Mouse (Mus musculus) 416B (cell line): ENCODE results near the gene Ahsg.

Source experiments
- DNase-seq: peaks from one replicate; pipeline ENCODE4 v3.0.0; 2011; ENCODE audit warnings: low read depth

Ahsg gene

DNA sequence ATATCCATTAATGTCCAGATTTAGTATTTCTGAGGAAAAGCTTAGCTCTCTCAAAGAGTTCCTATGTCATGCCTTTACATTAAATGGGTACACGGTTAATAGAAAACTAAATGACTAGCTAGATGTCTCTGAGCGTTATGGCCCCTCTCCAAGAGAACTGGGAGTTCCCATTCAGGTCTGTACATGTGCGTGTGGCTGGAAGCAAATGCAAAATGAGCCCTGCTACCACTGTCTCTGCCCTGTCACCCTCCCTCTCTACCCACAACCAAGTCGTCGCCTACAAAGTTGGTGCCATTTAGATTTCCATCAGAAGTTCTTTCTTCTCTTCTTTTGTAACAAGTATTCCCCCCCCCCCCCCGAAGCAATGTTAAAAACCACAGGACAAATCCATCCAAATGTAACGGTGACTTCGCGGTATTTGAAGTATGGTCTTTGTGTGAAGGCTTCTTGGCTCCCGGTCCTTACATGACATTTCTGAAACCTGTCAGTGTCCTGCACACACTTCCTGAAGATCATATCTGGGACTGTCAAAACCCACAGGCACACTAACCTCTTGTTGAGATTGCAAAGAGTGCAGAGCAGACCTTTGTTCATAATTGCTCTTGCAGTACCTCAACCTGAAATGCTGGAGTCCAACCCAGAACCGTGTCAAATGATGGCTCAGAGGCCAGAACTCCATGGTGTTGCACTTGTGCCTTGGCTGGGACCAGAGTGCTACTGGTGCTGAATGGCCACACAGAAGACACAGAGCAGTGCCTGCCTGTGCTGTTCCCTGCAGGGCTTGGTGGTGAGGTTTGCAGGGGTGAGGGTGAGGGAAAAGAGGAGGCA is at the start of gene Ahsg:
TSS of gene Ahsg (plus strand) at position 595 of the 828 bp plus-strand sequence.
- DNase-seq: peak; percentile 78

DNA sequence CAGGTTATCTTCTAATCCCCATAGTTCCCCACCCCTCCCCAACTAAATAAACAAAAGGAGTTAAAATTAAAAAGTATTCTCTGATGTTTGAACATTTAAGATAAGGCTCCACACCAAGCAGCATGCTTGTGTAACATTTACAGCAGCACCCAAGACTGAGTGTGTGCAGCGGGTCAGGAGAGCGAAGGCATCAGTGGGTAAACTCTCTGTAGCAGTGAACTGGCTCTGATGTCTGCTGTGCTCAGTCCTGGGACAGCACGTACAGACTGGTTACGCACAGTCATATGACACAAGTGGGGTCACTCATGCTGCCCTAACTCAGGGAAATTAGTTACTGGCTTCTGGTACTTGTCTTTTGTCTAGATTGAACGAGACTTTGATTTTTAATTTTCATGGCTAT is 48.2 kb upstream of the Ahsg start:
- no peak for DNase-seq

DNA sequence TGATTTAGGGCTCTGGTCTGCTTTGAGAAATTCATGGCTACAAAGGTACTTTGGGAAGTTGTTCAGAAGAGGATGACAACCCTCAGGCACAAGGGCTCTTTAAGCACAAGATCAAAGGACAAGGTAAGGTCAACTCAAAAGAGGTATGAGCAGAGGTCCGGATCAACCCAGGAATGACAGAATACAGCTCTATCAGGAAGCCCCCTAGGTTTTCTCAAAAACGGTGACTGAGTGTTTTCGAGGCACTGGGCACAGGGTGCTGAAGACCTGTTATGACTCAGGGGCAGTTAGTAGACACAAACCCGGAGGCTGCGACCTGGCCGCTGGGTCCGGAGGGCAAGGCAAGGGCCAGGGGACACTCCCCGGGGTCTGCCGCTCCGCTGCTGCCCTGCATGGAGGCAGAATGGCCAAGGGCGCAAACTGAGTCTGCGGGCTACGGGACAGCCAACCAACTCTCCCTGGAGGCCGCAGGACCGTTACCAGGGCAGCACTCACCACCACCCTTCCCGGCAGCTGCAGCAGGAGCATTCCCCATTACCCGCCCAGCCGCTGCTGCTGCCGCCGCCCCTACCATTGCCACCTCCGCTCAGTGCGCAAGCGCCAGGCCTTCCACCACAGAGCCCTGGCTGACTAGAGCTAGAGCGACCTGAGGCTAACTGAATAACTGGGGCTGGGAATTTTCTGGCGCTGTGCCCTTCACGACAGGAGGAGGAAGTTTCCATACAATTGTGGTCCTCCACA is 46.8 kb upstream of the Ahsg start:
- no peak for DNase-seq

DNA sequence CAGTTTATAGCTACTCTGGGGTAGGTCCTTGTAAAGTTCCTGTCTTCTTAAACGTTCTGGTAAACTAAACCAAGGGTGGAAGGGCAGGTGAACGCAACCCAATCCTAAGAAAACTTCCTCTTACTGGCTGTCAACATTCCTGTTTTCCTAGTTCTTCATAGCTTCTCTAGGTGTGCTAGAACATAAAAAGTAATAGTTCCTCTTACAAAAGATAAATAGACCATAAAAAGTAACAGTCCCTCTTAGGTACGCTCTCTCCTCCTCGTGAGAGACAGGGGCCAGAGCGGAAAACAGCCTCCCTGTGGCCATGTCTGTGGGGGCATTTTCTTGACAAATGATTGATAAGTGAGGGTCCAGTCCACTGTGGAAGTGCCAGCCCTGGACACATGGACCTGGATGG is 46.2 kb upstream of the Ahsg start:
- no peak for DNase-seq

DNA sequence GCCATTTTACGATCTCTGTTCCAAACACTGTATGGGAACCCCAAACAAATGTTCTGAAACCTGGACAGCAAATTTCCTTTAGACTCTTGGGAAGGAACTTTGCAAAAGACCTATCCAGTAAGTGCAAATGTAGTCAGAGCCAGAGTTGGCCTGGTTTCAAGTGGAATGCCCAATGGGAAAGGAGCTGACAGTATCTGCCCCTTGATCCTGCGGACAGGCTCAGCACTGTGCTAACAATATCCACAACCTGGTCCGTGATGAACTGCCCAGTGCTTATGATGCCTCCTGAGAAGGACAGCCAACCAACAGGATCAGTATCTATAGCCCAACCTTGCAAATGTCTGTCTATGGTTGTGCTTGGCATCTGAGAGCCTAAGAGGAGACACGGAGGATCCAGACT is 45.6 kb upstream of the Ahsg start:
- DNase-seq: no peak

DNA sequence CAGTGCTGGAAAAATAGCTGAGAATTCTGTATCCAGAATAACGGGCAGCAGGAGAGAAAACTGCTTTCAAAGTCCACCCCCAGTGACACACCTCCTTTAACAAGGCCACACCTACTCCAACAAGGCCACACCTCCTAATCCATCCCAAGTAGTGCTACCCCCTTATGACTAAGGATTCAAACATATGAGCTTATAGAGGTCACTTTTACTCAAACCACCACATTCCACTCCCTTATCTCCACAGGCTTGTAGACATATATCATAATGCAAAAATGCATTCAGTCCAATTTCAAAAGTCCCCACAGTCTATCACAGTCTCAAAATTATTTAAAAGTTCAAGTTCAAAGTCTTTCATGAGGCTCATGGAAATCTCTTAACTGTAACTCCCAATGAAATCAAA is 43.4 kb upstream of the Ahsg start:
- DNase-seq: no peak

DNA sequence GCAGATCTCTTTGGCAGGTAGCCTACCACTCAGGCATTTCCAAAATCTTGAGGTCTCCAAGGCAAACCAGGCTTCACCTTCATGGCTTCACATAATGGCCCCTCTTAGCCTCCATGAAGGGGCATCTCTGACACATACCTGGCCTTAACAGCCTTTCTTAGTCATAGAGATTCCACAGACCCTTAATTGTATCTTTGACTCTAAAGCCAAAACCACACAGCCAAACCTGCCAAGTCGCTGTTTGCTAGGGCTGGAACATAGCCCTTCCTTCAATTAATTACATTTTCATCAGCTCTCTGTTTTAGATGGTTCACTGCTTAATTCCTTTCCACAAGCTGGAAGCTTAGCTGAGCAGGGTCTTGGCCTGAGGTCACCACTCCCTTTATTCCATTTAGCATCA is 42.7 kb upstream of the Ahsg start:
- DNase-seq: no peak

DNA sequence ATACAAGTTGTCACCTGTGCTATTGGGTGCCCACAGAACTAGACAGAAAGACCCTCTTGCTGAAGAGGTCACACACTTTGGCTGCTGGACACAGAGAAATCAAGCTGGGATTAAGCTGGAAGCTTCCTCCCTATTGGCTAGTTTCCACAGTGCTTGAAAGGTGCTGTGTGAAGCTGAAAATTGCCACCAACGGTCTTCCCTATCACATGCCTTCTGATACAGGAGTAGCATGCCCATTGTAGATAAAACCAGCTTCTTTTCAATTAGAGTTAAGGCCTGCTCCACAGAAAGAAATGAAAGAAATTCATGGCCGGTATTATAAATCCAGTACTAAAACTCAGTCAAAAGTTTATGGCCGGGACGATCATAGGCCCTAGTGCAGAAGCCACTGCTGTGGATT is 38.4 kb upstream of the Ahsg start:
- DNase-seq: no peak

DNA sequence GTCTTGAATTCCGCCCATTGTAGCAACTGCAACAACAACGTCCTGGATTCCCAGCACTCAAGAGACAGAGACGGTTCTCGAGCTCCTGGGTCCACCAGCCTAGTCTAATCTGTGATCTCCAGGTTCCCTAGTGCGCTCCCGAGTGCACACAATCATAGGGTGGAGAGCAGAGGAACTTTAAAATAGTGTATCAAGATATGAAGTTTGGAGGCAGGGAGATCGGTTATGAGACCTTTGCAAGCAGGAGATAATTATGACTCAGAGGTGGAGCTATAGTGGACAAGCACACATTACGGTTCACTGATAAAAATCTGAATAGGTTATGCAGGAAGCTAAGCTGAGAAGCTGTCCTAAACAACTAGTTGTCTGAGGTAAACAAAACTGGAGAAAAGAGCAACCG is 34.3 kb upstream of the Ahsg start:
- DNase-seq: peak; percentile 65

DNA sequence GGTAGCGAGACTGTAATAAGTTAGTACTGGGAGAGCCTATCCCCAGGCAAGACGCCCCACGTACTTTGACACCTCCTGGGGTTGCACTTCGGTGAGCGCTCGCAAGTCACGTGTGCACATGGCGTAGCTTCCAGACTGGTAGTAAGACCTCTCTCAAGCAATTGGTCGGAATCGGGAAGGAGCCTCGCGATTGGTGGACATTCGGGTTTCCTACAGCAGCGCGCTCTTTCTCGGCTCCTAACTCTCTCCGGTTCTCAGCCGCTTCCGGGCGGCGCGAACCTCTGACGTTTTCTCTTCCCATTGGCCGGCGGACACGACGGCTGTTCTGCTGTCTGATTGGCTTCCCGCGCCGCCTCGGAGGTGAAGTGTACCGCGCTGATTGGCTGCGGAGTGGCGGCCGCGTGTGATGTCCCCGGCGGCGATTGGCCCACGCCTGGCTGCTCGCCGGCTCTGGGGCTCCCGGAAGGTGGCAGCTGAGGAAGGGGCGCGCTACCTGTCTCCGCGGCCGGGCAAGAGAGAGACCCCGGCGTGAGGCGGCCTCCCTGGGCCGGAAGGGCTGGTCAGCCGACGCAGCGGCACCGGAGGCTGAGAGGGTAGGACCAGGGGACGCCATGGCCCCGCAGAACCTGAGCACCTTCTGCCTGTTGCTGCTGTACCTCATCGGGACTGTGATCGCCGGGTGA is 33.5 kb upstream of the Ahsg start, which contains the start of the genes Tbccd1 and Dnajb11:
TSS of gene Tbccd1 (minus strand) at position 239 of the 683 bp plus-strand sequence.
TSS of gene Dnajb11 (plus strand) at position 415 of the 683 bp plus-strand sequence.
- peak; percentile 99 for DNase-seq

DNA sequence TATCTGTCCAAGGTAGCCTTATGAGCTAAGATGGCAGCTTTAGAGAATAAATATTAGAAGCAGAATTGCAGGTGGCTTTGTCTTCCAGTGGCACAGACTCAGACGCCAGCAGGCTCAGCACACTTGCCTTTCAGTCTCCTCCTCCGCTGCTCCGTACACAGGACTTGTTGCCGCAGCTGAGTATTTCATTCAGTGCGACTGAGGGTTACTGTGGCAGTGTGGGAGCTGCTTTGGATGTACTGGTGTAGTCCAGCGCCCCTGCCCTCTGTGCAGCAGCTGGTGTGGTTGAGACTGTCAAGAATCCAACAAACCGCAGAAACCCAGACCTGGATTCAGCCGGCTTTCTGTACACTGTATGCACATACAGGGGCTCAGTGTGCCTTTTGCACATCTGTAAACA is 18.7 kb upstream of the Ahsg start:
- DNase-seq: no peak

DNA sequence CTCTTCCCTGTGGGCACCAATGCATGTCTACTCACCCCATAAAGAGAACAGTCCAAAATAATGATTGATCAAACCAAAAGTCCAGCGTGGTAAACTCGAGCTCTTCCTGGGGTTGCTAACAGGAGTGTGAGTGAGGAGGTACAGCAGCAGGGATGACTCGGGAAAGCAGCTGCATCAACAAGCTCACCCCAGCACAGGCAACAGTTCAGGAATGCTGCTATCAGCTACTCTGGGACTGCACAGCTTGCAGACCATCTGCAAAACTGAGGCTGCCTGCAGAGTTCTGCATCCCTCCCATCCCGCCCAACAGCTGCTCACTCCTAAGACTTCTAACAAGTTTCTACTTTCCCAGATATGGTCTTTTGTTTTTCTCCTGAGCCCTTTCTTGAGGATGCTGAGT is 17.7 kb upstream of the Ahsg start:
- DNase-seq: no peak

DNA sequence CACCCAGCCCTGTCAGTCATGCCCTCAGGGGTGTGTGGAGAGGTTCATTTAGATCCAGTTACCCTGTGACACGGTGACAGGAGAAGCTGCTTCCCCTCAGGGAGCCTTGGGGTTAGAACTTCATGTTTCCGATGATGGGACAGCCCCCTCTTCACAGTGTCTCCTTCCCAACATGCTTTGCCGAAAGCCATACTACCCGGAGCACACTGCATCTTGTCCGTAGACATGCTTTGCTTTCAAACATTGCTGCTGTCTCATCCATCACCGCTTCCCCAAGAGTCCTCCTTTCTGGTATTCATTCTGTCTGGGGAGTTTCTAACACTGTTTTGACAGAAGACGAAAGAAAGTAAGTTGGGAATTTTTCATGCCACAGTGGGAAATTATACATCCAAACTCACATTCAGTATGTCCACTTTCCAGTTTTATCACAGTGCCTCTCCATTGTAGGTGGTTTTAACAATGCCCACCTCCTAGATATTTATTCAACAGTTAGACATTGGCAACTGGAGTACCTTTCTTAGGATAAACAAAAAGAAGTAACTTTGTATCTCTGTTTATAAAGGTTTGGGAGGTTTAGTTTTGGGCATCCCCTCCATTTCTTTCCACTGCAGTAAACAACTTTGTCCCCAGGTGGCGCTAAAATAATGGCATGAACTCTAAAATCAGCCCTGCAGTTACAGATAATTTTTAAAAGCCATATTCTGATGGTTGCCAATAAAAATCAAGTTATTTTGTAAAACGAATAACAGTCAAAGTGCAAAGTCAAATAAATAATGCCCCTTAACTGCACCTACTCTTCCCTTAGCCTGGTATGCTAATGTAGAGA is 14.6 kb upstream of the Ahsg start:
- DNase-seq: peak; percentile 20

DNA sequence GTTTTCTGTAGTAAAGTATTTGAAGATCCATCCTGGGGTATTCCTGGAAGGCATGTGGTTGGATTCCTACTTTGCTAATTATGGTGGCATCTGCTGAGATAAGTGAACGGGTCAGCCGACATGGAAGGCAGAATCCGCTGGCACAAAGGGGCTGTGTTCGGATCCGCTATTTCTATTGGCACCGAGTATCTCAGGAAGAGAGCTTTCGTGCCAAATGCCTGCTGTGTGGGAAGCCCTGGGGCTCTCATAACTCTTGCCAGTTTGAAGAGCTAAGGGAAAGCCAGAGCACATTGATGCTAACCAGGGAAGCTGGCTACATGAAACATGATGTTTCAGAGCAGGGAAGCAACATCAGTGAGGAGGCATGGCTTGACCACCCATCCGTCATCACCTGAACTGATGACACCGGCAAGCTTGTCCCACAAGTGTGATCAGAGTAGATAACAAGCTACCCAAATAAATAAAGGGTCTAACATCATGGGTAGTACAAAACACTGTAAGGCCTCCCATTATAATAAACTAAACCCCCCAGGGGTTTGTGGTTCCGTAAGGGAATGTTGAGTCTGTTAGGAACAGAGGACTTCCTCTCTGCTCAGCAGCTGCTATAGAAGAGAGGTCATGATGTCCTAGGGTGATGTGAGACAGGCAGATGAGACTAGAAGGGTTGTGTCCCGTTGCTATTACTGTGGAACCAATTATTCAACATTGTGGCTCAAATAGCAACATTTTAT is 13.3 kb upstream of the Ahsg start:
- no peak for DNase-seq

DNA sequence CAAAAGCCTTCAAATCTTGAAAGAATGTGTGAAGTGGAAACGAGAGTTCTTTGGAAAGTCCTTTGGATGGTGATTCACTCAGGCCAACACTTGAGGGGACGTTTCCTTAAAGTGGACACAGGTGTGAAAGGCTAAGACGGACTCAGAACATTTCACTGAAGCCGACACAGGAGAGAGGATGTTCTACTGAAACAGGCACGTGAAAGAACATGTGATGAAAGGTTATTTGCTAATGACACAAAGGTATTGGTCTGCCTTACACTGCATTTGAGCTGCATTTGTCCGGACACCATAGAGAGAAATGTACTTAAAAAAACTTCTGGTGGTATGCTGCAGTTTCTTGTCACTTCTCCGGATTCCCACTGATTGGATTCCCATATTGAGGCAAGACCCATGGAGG is 12.4 kb upstream of the Ahsg start:
- no peak for DNase-seq

DNA sequence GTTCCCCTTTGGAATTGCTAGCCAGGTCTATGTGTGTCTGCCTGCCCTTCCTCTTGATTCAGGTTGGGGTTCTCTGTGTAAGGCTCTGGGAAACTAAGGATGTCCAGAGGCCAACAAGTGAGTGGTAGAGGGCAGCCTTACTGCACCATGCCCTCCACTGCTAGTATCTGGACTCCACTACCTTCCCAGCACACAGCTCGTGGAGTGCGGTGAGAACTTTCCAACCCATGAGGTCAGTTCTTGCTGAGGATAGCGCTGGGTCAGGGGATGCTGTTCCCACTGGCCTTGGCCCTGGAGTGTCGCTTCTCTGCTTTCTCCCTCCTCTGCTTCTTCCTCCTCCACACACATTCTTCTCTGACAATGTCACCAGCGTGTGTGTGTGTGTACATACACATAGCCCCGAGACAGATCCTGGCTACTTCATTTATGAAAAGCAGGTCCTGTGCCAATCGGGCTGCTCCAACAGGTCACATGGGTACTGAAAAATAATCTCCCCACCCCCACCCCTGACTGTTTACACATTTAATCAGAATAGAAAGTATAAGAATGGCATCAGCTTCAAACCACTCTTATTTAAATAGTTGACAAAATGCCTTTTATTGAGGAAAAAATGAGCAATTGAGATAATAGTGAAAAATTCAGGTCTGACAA is 11.0 kb upstream of the Ahsg start:
- no peak for DNase-seq

DNA sequence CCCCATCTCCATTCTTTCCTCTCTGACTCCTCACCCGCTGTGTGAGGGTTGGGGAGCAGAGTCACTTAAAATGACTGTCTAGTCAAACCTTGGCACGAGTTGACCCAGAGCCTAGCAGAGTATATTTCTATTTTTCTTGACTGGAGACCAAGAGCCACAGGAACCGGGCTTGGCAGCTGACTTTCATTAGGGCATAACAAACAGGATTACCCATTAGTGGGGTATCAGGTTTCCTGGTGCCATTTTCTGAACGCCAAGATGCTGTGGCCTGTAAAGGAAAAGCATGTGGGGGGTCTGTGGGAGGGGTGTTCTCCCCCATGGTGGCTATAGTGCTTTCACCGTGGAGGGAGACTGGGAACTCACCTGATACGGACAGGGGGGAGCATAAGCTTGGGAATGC is 10.2 kb upstream of the Ahsg start:
- DNase-seq: no peak

DNA sequence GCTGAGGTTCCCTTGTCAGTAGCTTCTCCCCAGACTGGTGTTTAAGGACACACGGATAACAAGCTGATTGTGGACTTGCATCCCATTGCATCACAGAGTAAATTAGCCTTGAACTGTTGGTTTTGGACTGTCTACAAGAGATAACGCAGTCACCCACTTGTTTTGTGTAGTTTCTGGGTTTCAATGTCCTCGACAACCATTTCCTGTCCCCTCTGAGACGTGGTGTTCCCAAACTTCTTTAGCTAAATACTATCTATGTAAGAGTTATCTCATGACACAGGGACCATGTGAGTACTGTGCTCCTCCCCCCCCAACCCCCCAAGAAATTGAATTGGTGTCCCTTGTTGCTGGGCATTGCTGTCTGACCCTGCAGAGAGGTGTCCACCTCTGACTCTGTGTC is 9.6 kb upstream of the Ahsg start:
- DNase-seq: peak; percentile 43

DNA sequence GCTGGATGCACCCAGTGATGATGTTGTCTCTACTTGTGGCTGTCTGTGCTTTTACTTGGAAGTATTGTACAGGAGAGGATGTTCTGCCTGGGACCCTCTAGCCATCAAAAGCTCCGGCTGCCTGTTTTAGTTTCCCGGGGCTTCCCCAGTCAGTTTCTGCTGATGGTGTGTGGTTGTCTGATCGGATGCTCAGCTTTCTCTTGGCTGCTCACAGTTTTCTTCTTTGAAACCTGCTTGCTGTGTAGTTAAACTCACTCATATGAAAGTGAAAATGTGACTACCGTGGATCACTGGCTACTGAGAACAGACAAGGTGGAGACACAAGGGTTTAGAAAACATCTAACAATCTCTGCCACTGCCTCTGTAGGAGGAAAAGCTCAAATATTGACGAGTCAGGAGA is 7.6 kb upstream of the Ahsg start:
- DNase-seq: no peak

DNA sequence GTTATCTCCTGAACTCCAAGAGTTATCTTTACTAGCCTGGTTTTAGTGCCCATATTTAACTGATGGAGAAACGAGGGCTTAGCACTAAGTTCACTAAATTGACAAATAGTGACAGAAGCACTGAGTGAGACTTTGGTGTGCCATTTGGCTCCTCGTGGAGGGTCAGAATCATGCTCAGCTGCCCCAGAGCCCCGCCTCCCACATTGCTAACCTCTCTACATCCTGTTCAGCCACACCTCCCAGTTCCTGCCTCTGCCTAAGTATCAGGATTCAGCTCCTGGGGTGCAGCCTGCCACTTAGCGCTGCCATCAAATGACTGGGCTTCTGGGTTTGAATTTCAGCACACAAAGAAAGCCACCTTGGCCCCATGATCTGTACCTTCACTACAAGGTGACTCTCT is 5.7 kb upstream of the Ahsg start:
- DNase-seq: no peak

DNA sequence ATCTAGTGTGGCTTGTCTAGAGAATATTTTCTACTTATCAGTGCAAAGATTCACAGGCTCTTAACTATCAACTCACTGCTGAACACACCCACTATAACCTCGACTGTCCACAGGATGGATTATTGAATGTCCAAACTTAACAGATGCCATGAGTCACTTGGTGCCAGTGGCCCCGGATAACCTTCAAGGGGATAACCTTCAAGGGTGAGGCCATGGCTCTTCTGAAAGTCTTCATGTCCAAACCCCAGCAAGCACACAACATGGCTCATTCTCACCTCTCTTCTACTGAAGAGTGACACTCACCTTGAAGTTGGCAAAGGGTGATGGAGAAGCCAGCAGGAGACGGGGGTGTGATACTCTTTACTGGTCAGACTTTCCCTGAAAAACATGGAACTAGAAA is 4.4 kb upstream of the Ahsg start:
- no peak for DNase-seq
